Mouse (Mus musculus) regulatory T cell (primary cell): Measurements from ENCODE around the gene Arhgef28.
"Not testable (repeated sequence)": the region's sequence is repeated elsewhere in the genome, so short reads cannot be mapped to it uniquely, and the experiment has no call there.

Experiments
- in situ Hi-C: fragments of 300-600 bp; cut with MboI, MseI; formaldehyde crosslinking; loops from one replicate; pipeline ENCODE4 v1.15.1; 2025; ENCODE audit warnings: high pct_unique_total_duplicates

Gene Arhgef28

DNA sequence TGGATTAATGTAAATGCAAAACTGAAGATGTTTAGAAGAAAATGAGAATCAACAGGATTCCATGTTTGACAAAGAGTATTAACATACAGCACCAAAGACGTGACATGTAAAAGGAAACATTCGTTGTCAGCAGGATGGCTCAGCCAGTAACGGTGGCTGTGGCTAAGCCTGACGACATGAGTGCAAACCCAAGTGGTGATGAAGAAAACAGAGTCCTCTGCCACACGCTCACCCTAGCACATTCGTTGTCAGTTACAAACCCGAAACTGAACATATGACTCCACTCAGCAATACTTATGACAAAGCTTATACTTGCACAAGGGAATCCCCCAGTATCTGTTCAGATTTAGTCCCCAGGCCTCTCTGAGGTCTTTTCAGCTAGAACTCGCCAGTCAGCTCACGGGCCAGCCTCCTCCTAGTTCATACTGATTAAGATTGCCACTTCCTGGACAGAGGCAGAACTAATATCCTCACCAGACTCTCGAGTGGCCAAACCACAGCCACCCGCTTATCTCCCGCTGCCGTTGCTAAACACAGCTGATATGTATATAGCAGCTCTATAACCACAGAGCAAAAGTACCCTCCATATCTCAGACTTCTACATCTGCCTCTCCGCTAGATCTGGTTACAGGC, 82.0 kb downstream of the Arhgef28 start:
- in situ Hi-C loops = no loop called here

DNA sequence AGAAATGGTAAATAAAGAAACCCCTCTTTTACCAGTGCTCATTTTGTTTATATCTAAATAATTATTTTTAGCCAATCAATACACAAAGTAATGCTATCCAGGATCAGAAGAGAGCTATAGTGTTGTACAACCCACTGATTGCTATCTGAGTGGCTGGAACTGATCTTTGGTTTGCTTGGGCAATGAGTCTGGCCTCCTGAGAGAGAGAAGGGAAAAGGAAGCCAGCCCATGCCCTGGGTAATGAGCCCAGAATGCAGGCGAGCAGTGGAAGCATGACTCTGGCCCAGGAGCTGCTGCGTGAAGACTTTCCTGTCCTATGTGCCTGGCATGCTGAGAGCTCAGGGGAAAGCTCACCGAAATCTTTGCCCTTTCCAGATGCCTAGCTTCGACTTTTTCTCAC, 83.5 kb downstream of the Arhgef28 start:
- in situ Hi-C loops = no loop called here

DNA sequence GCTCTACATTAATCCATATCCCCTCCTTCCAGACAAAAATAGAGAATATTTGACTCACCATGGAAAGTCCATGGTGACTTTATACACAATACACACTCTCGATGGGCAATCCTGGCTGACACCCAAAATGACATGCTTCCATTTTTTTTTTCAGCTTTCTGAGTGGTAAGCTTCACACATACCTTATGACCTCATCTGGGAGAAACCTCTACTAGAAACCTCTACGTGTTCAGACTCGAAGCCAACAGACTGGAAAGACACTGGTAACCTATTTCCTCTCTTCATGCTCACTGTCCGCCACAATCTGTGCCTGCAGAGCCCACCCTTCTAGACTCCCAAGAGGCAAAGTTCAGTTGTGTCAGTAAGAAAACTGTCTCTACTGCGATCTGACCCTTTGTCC, 84.2 kb downstream of the Arhgef28 start:
- in situ Hi-C loops = no loop called here

DNA sequence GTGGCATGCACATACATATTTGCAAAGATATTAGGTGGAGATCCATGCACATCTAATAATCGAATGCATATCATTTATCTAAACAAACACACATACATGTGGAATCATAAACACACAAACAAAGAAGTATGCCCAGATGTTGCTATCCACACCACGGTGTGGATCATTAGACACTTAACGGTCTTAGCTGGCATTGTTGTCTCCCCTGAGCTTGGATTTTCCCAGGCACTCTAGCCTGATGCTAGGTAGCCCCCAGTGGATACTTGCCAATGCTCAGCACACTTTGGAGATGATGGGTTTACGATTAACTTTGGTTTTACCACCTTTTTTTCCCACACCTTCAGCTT, 85.1 kb downstream of the Arhgef28 start:
- in situ Hi-C loops = no loop called here

DNA sequence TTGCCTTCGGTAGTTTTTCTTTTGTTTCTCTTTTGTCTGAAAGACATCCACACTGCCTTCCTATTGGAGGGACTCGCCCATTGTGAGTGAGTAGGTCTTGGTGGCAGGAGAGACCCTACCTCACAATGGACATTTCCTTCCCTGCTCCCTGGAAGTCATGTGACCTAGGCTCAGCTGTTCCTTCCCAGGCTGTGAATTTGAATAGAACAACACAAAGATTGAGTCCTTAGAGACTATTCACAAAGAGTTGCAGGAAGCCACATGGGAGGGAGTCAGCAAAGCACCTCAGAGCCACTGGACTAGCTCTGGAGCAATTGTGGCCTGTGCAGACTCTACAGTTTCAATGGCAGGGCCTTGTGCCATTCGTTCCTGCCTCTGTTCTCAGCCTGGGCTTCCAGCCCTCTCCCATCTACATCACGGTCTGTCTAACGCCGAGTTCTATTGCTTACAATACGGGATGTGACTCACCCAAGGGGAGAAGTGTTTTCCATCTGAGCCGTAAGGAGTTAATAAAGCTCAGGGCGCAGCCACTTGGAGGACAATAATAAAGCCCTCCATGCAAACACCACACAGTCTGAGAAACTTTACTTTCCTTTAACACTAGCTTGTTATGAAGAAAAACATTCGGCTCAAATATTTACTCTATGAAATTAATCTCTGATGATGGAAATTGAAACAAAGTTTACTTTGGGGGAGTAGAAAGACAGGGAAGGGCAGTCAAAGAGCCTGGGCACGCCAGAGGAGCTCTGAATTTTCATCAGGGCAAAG, 85.7 kb downstream of the Arhgef28 start:
- in situ Hi-C loops = no loop called here

DNA sequence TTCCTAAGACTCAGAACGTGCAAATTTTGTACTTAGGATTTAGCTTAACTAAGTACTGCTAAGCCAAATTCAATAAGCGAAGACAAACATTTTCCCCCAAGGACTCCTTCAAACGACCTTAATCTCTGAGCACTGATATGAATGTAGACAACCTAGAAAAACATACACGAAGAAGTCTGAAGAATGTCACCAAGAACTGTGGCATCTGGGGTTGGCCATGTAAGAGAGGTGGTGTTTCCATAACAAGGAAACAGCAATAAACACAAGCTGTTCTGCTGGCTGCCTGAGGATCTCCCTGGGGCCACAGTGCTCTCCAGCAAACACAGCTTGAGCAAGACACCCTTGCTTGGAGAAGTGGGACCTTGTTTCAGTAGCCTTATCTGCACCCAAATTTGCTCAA, 87.9 kb downstream of the Arhgef28 start:
- in situ Hi-C loops = no loop called here

DNA sequence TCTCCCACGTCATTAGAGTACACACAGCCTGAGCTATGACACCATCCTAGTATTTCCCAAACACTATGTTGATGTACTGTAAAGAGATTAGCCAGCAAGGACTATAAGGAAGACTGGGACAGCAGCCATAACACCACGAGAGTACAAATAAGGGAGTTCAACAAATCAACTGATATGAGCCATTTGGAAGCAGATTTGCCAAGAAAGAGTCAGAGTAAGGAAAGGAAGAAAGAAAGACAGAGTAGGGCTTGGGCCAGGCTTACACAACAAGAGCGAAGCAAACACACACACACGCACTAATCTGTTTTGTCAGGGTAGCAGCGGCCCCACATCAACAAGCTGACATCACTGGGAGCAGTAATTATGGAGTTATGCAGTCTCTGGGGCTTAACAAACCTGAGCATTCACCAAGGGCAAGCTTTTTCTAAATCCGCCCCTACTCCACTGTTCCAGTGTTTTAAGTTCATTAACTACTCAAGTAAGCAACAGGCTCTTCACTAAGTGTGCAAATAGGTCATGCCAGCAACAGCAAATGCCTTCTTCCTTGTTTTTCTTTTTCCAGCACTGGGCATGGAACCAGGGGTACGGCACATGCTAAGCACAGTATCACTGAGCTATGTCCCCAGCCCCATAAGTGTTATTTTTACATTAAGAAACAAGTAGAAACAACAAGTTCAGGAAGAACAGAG, 88.5 kb downstream of the Arhgef28 start:
- in situ Hi-C loops = no loop called here

DNA sequence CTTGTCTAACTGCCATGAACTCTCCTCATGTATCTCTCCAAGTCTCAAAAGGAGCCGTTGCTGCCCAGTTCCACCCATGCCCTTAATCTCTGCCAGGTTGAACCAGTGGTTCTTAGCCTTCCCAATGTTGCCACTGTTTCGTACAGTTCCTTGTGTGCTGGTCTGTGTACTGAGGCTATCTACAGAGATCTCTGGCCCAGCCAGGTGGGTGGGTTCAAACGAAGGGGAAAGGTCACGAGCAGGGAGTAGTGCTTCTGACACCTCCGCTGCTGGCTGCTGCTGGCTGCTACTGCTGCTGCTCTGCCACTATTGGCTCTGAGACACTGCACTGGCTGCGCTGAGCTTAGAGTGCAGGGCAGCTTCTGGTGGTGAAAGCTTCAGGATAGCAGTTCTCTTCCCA, 90.6 kb downstream of the Arhgef28 start:
- in situ Hi-C loops = no loop called here

DNA sequence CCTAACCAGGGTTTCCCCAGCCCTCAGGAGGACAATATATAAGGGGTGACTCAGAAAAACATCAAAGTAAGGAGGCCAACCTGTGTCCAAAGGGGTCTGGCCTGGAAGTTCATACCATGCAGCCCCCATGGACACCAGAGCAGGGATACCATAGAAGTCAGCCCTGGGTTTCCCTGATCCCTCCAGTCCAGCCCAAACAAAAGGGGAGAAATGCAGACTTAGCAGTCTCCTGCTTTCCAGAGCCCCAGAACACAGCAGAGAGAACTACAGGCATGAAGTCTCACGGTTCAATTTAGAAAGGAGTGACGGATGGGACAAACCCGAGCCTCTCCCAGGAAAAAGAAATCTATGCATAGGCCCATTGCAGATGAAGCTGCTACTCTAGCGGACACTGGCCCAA, 91.2 kb downstream of the Arhgef28 start:
- in situ Hi-C loops = no loop called here

DNA sequence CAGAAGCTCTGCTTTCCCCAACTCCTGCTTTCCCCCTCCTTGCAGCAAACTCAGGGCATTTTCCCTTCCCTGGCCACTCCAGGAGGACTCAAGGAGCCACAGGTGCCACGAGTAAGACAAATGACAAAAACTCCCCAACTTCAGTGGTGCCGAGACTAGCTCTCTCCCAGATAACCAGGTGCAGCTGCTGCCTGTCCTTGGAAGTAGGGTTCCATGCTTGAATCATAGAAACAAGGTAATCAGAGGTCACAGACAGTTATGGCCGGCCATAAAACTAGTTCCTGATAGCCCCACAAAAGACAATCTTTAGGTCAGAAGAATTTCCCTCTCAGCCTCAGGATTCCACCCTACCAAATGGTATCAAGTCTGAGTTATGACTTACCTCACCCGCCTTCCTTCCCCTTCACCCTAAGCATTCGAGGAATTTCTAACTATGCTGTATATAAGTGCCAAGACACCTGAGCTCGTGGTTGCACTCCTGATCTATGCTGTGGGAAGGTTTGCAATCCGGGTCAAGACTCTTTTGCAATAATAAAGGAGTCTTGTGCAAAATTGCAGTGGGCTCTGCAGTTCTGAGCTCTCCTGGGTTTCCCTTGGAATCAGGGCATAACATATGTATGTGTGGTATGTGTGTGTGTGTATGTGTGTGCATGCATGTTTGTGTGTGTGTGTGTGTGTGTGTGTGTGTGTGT, 93.3 kb downstream of the Arhgef28 start:
- in situ Hi-C loops = no loop called here

DNA sequence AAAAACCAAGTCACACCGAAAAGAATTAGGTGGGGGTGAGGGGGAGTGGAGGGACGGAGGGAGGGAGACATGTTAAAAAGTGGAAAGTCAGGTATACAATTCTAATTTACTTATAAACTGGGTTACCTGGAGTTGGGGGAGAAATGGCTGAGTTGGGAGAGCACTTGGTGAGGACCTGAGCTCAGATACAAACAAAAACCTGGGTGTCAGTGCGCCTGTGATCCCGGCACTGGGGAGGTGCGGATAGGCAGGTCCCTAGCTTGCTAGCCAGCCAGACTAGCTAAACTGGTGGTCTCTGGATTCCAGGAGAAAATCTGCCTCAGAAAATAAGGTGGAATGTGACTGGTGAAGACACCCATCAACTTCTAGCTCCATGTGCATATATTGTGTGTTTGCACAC, 94.7 kb downstream of the Arhgef28 start:
- in situ Hi-C loops = no loop called here

DNA sequence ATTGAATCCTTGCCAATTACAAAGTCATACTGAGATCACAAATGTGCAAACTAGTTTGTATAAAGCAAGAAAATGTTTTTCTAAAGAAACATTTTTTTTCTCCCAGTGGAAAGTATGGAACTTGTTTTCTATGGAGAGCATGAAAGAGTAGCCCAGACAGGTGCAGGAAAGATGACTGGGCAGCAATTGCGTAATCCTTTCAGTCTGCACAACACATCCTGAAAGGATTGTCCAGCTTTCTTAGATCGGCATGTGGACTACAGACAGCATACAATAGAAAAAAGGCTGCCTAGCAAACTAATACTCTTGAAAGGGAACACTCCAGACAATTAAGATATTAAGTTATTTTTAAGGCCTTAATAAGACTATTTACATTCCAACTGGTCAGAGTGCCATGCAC, 95.2 kb downstream of the Arhgef28 start:
- in situ Hi-C loops = no loop called here

DNA sequence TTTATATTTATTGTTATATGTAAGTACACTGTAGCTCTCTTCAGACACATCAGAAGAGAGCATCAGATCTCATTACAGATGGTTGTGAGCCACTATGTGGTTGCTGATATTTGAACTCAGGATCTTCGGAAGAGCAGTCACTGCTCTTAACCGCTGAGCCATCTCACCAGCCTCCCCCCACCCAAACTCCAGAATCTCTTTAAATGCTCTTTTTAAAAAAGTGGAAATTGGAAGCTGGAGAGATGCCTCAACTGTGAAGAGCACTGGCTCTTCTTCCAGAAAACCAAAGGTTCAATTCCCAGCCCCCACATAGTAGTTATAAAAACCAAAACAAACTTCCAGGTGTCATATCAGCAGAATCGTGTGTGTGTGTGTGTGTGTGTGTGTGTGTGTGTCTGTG, 97.8 kb downstream of the Arhgef28 start:
- in situ Hi-C loops = not testable (repeated sequence)

DNA sequence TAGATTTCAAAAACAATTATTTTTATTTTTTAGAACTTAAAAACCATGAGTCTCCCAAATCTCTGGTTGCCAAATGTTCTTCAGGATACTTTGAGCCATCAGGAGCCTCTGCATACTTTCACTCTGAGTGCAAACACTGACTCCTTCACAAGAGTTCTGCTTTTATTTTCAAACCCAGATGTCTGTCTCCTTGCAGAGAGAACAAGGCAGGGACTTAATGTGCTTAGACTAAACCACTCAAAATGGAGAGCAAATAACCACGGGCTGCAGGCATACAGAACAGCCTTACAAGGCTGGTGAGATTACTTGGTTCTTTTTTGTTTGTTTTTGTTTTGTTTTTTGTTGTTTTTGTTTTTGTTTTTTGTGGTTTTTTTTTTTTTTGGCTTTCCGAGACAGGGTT, 98.6 kb downstream of the Arhgef28 start:
- in situ Hi-C loops = no loop called here

DNA sequence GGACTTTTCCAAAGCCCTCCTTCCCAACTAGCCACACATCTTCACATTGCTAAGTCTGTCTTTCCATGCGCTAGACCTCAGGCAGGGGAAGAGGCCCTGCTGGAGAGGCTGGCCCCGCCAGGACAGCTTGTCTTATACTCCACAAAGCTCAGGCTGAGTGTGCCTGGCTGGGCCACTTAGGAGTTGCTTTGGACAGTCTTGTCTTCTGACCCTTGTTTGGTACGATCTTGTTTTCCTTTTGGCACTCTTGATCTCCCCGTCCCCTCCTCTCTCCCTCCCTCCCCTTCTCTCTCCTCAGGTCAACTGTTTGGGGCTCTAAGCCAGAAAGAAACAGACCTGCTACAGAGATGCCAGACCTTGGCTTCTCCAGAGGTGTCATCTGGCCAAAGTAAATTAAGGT, 110.3 kb downstream of the Arhgef28 start:
- in situ Hi-C loops = no loop called here

DNA sequence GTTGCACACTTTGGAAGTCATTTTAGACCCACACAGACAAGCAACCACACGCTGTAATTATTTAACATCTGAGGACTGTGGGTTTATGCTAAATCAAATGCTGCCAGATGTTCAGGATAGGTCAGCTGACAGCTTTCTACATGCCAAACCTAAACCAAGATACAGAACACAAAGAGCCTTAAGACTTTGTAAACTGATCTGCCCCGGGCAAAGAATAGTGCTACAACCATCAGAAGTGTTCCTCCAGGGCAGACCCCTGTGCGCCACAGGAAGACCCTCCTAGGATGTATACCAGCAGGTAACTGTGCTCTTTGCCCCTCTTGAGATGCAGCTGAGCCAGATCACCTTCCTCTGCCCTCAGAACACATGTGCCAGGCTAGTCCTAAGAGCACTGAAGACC, 111.9 kb downstream of the Arhgef28 start:
- in situ Hi-C loops = no loop called here

DNA sequence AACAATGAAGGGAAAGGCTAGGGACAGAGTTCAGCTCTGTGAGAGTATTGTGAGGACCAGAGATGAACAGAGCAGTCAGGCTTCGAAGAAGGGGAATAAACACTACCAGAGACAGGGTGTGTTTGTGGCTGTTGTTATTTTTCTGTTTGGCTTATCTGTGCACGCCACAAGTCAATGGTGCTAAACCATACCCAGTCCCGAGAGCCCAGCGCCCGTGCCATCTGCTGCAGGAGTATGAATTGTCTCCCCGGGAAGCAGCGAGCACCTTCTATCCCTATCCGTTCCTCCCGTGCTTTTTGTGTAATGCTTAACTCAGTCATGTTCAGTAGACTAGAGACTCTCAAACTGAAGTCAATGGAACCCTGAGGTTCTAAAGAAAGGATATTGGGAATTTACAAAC, 112.8 kb downstream of the Arhgef28 start:
- in situ Hi-C loops = no loop called here

DNA sequence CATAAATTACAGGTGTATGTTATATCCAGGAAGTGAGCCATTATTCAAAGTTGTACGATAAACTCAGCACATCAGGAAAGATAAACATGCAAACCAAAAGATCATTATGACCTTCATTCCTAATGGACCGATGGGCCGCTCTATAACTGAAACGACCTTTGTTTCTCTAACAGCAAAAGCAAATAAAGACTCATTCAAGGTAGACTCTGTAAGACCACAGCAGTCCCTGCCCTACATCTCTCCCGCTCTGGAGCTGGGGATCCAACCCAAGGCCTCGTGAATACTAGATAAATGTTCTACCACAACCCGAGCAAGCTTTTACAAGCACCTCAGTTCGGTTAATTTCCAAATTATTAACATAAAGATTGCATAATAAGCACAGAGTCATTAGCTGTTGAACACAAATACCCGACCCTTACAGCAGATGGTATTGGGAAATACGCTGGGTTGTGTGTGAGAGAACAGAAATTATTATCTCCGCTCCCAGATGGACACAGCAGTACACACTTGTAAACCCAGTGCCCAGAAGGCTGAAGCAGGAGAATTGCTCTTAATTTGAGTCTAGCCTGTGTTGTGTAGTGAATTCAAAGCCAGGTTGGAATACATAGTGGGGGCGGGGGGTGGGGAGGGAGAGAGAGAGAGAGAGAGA, 113.8 kb downstream of the Arhgef28 start:
- in situ Hi-C loops = no loop called here

DNA sequence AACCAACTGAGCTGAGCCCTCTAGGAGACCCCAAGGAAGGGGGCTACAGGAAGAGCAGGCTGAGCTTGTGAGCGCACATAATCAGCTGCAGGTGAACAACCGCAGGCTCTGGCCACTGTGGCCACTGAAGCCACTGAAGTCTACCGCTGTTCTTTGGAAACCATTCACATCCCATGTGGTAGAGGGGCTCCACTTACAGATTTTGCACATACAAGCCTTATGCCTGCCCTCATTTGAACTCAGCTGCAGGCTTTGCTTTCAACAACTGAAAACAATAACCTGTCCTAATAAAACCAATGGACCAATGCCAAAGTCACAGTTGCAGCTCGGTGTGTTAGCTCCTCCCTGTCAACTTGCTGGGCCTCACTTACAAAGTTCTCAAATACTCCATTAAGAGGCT, 126.6 kb downstream of the Arhgef28 start:
- in situ Hi-C loops = no loop called here

DNA sequence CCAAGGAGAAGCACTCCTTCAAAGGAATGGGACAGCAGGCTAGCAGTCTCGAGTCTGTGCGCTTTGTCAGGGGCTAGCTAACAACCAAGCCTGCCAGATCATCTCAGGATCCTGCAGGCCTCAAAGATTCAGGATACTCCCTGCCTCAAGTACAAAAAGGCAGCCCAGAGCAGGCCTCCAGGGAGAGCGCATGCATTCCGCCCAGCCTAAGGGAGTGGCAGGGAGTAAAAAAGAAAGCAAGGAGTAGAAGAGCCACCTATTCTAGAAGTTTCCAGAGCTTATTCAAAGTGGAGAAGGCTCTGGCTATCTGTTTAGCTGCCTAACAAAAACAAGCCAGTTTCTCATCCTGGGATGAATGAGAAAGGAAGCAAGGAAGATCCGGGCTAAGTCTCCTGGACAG, 128.0 kb downstream of the Arhgef28 start:
- in situ Hi-C loops = no loop called here

DNA sequence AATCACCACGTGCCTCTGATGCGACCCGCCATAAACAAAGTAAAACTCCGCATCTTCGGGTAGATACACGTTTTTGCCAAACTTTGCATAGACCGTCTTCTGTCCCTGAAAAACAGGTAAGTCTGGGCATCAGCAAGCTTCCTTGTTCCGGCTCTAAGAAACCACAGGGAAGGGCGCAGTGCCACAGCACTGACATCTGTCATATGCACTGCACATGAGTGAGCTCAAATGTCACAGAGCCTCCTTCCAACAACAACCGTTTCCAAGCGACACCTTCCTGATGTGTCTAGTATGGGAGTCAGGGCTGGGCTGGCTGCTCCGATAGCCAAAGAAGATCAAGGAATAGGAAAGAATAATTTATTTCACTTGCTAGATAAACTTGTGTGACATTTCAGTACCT, 129.0 kb downstream of the Arhgef28 start:
- in situ Hi-C loops = no loop called here

DNA sequence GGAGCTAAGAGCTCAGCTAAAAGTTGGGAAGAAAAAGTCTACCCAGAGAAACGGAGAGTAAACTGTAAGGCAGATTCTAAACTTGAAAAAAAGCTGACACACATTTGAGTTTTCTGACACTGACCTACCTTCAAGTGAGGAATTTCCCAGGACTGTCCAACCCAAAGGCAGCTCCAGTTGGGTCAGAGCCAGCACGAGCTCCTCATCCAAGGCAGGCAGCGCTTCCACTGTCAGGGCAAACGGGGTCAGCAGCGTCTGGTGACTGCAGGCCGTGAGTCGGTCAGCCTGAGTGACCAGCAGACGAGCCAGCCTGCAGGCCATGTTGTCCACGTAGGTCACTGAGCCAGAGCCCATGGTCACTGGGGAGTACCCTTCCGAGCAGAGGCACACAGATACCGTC, 131.4 kb downstream of the Arhgef28 start:
- in situ Hi-C loops = no loop called here
